Mouse (Mus musculus): ENCODE results near the gene Zfp672. TPM values are rescaled to one million over a fixed set of nuclear protein-coding genes. Genes with fewer than 3 reads are reported as not detected.

Zfp672 gene
- polyA plus RNA-seq, 1 experiment: 54.5 TPM

DNA sequence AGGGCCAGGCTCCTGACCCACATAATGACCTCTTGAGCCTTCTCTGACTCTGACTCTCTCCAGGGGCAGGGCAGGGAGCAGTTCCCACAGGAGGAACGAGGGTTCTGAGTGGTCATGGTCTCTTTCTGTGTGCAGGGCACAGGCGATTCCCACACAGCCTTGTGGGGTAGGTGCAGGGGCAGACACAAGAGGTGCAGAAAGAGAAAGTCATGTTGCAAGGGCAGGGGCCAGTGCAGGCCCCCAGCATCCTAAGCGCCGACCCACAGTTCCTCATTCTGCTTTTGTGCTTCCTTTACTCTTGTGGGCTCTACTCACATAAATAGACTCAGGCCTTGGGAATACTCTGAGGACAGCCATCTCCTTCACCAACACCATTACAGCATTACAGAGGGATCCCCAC, 54.4 kb downstream of the Zfp672 start:
- Histone ChIP-seq H3K36me3 (ENCODE audit: control insufficient read depth, insufficient read depth, low read length) (no peaks in the 10 kb centered on the region), H3K27ac (ENCODE audit: control insufficient read depth, insufficient read depth, low read length) (no peak overlapping the region), H3K4me3 (ENCODE audit: control insufficient read depth, insufficient read depth, low read length) (no peak overlapping the region), H3K27me3 (ENCODE audit: control insufficient read depth, insufficient read depth, low read length) (no peaks in the 10 kb centered on the region), H3K4me1 (replicated peaks; ENCODE audit: control insufficient read depth, insufficient read depth, low read length) (no peaks in the 10 kb centered on the region)
- DNase-seq: no peak
- WGBS: 13% methylated on average over 4 of the region's 4 CpGs
- TF ChIP-seq POLR2A (IDR thresholded peaks at IDR 0.05; ENCODE audit: control insufficient read depth, extremely low read depth, insufficient read depth, low read length, poor library complexity) (no peak), CTCF (IDR thresholded peaks at IDR 0.05; ENCODE audit: borderline replicate concordance, control insufficient read depth, extremely low read depth, insufficient read depth, low read length, poor library complexity) (no peak)

DNA sequence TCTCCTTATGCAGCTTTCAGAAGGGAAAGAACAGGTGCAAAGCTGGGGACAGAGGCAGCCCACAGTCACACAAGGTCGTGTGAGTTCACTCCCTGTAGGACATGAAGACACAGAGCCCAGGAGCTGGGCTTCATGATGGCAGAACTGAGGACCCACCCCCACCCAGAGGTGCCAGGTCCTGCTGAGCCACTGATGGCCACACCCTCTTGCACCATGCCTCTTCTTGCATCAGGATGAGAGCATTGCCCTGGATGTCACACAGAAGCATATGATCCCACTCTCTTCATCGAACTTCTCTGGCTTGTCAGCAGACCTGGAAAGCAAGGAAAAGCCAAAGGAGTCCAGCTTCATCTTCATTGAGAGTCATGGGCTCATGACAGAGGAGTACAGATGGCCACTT, 55.6 kb downstream of the Zfp672 start, which contains the start of gene 4930438A08Rik:
4930438A08Rik (plus strand) TSS at position 228 of the 400 bp plus-strand sequence.
- no peak for DNase-seq
- TF ChIP-seq POLR2A (IDR thresholded peaks at IDR 0.05; ENCODE audit: control insufficient read depth, extremely low read depth, insufficient read depth, low read length, poor library complexity) (no peak), CTCF (IDR thresholded peaks at IDR 0.05; ENCODE audit: borderline replicate concordance, control insufficient read depth, extremely low read depth, insufficient read depth, low read length, poor library complexity) (no peak)
- 56% methylated on average over 2 of the region's 2 CpGs for WGBS

DNA sequence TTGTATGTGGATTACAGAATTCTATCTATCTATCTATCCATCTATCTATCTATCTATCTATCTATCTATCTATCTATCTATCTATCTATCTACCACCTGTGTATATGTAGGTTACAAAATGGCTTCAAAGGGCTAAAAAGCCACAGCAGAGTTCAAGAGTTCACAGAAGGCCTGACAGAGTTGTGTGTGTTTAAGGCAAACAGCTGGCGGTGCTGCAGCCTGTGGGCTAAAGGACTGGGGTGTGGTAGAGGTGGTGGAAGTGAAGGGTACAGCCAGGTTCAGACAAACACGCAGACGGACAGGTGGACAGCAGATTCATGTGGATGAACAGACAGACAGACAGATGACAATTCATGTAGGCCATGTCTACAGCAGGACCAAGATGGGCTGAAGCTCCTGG, 61.9 kb downstream of the Zfp672 start:
- no peak for DNase-seq
- Histone ChIP-seq H3K4me3 (ENCODE audit: control insufficient read depth, insufficient read depth, low read length) (no peak overlapping the region), H3K36me3 (ENCODE audit: control insufficient read depth, insufficient read depth, low read length) (no peaks in the 10 kb centered on the region), H3K4me1 (replicated peaks; ENCODE audit: control insufficient read depth, insufficient read depth, low read length) (no peaks in the 10 kb centered on the region), H3K27ac (ENCODE audit: control insufficient read depth, insufficient read depth, low read length) (no peak overlapping the region), H3K27me3 (ENCODE audit: control insufficient read depth, insufficient read depth, low read length) (no peaks in the 10 kb centered on the region)
- WGBS: 92% methylated on average over 3 of the region's 3 CpGs
- TF ChIP-seq POLR2A (IDR thresholded peaks at IDR 0.05; ENCODE audit: control insufficient read depth, extremely low read depth, insufficient read depth, low read length, poor library complexity): no peak

More for the DNA sequence above, 55.6 kb downstream of the Zfp672 start, which contains the start of gene 4930438A08Rik:
- no peaks in the 10 kb centered on the region for H3K27me3 ChIP-seq (ENCODE audit: control insufficient read depth, insufficient read depth, low read length)
- H3K4me1 ChIP-seq (replicated peaks; ENCODE audit: control insufficient read depth, insufficient read depth, low read length): no peaks in the 10 kb centered on the region
- H3K27ac ChIP-seq (ENCODE audit: control insufficient read depth, insufficient read depth, low read length): no peak within 1 kb of the TSS
- no peak within 1 kb of the TSS for H3K4me3 ChIP-seq (ENCODE audit: control insufficient read depth, insufficient read depth, low read length)
- no peaks in the 10 kb centered on the region for H3K36me3 ChIP-seq (ENCODE audit: control insufficient read depth, insufficient read depth, low read length)

Other genes with a start within 250 kb of the Zfp672 start
- 0.32 and 0.59 TPM in 2 replicates for gene Gm12248, start 237.2 kb downstream of the Zfp672 start, polyA plus RNA-seq (2012; rRNA removed)
- 158 and 192 TPM in 2 replicates for gene Cnot8, start 226.2 kb downstream of the Zfp672 start, polyA plus RNA-seq (2012; rRNA removed)
- 20.4 and 21.8 TPM in 2 replicates for gene Gemin5, start 161.8 kb downstream of the Zfp672 start, polyA plus RNA-seq (2012; rRNA removed)
- 41.3 and 42.0 TPM in 2 replicates for gene Mrpl22, start 158.7 kb downstream of the Zfp672 start, polyA plus RNA-seq (2012; rRNA removed)
- 58.1 and 60.9 TPM in 2 replicates for gene Igtp, start 130.8 kb downstream of the Zfp672 start, polyA plus RNA-seq (2012; rRNA removed)
- gene Irgm2, start 130.7 kb downstream of the Zfp672 start, polyA plus RNA-seq (2012; rRNA removed): 17.1 and 20.1 TPM in 2 replicates
- gene 4930438A08Rik, start 55.5 kb downstream of the Zfp672 start, polyA plus RNA-seq (2012; rRNA removed): 0.07 and 0.29 TPM in 2 replicates
- gene Zfp692, start 23.3 kb downstream of the Zfp672 start, polyA plus RNA-seq (2012; rRNA removed): 42.1 and 49.7 TPM in 2 replicates
- 41.3 and 43.3 TPM in 2 replicates for gene Sh3bp5l, start 385 bp upstream of the Zfp672 start, polyA plus RNA-seq (2012; rRNA removed)
- gene Lypd8, start 48.7 kb upstream of the Zfp672 start, polyA plus RNA-seq (2012; rRNA removed): 26.2 and 31.5 TPM in 2 replicates
- 0.77 and 0.92 TPM in 2 replicates for gene 1810065E05Rik, start 90.8 kb upstream of the Zfp672 start, polyA plus RNA-seq (2012; rRNA removed)
- gene Gm12253, start 102.2 kb upstream of the Zfp672 start, polyA plus RNA-seq (2012; rRNA removed): 0.36 and 0.42 TPM in 2 replicates
- not detected in 2 replicates for gene Lypd9, start 122.6 kb upstream of the Zfp672 start, polyA plus RNA-seq (2012; rRNA removed)
- 0.05 TPM in 1 of 2 replicates, not detected in the other for gene Olfr30, start 131.9 kb upstream of the Zfp672 start, polyA plus RNA-seq (2012; rRNA removed)
- gene Olfr332, start 162.2 kb upstream of the Zfp672 start, polyA plus RNA-seq (2012; rRNA removed): 0.03 TPM in 1 of 2 replicates, not detected in the other
- gene Olfr331, start 172.2 kb upstream of the Zfp672 start, polyA plus RNA-seq (2012; rRNA removed): not detected in 2 replicates
- 0.29 and 0.50 TPM in 2 replicates for gene Olfr330, start 204.5 kb upstream of the Zfp672 start, polyA plus RNA-seq (2012; rRNA removed)
- 0.11 and 0.51 TPM in 2 replicates for gene Olfr329-ps, start 216.1 kb upstream of the Zfp672 start, polyA plus RNA-seq (2012; rRNA removed)
- gene Olfr328, start 225.3 kb upstream of the Zfp672 start, polyA plus RNA-seq (2012; rRNA removed): 0.10 TPM in 1 of 2 replicates, not detected in the other
- gene Olfr224, start 240.2 kb upstream of the Zfp672 start, polyA plus RNA-seq (2012; rRNA removed): 0.27 and 0.69 TPM in 2 replicates
- 0.32 TPM in 1 of 2 replicates, not detected in the other for gene Olfr325, start 247.4 kb upstream of the Zfp672 start, polyA plus RNA-seq (2012; rRNA removed)